Mouse (Mus musculus) thymus, adult 2 months (tissue): Measurements from ENCODE around the gene Pkp2. TPM values are rescaled to one million over a fixed set of nuclear protein-coding genes. Genes with fewer than 3 reads are reported as not detected.

Experiments used
- DNase-seq: peaks from one replicate; pipeline ENCODE4 v3.0.0; 2021
- H3K27ac ChIP-seq: fragments of 200-500 bp; 2 replicates; pipeline ENCODE4 v1.5.1; 2012; ENCODE audit warnings: low read length, control low read depth; ENCODE audit not compliant: control insufficient read depth, insufficient read depth
- H3K27me3 ChIP-seq: fragments of 200-500 bp; 2 replicates; pipeline ENCODE4 v1.6.1; 2012; ENCODE audit warnings: mild to moderate bottlenecking, low read length, moderate library complexity, mixed read lengths; ENCODE audit not compliant: control insufficient read depth, insufficient read depth
- H3K36me3 ChIP-seq: fragments of 200-500 bp; 2 replicates; pipeline ENCODE4 v1.6.1; 2012; ENCODE audit warnings: mild to moderate bottlenecking, low read length, moderate library complexity; ENCODE audit not compliant: control insufficient read depth, insufficient read depth
- H3K4me1 ChIP-seq: fragments of 200-500 bp; replicated peaks from 2 replicates; pipeline ENCODE4 v1.6.1; 2012; ENCODE audit warnings: low read length; ENCODE audit not compliant: control insufficient read depth, insufficient read depth
- H3K4me3 ChIP-seq: fragments of 200-500 bp; 2 replicates; pipeline ENCODE4 v1.5.1; 2012; ENCODE audit warnings: mild to moderate bottlenecking, low read length, control low read depth, moderate library complexity; ENCODE audit not compliant: control insufficient read depth, insufficient read depth
- CTCF ChIP-seq: fragments of 200-500 bp; IDR thresholded peaks from 2 replicates; pipeline ENCODE4 v1.5.1; 2012; ENCODE audit warnings: mild to moderate bottlenecking, control low read depth, low read length, moderate library complexity, borderline replicate concordance; ENCODE audit not compliant: control insufficient read depth, poor library complexity, insufficient read depth; ENCODE audit errors: extremely low read depth
- POLR2A ChIP-seq: fragments of 200-500 bp; IDR thresholded peaks from 2 replicates; pipeline ENCODE4 v1.6.1; 2012; ENCODE audit warnings: mild to moderate bottlenecking, low read length, control low read depth, moderate library complexity; ENCODE audit not compliant: control insufficient read depth, poor library complexity, insufficient read depth; ENCODE audit errors: extremely low read depth
- WGBS: fragments of 180-500 bp; shearing (Covaris S2); methylation state at CpG from one replicate; pipeline ENCODE4 v1.1.7; 2018; 5-methylcytosine and 5-hydroxymethylcytosine counted together
- polyA plus RNA-seq: library from polyadenylated mRNA; depleted of rRNA; stranded (reverse); fragments of >200 nt; gene quantifications from 2 replicates; pipeline ENCODE4 v1.2.3, GENCODE M21; 2012

Gene Pkp2
- polyA plus RNA-seq, 1 experiment: 4.5 TPM

DNA sequence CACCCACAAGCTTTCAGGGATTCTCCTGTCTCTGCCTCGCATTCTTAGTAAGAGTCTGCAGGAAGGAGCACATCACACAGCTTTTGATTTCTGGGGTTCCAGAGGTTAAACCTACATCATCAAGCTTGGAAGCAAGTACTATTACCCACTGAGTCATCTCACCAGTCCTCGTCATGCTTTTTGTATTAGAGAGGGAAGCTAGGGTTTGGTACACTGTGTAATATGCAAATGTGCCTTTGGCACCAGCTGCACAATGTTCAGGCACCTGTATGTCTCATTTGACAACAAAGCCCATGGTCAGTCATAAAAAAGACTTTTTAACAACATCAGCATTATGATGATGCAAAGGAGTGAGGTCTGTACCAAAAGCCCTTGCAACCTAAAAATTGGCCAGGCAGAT is 25.2 kb downstream of the Pkp2 start:
- no peak for TF ChIP-seq CTCF
- TF ChIP-seq POLR2A: no peak
- no peaks in the 10 kb centered on the region for H3K36me3 ChIP-seq
- H3K27me3 ChIP-seq: no peaks in the 10 kb centered on the region
- no peak for DNase-seq
- H3K4me1 ChIP-seq: no peaks in the 10 kb centered on the region
- no peak overlapping the region for H3K4me3 ChIP-seq
- no peak overlapping the region for H3K27ac ChIP-seq
- WGBS: 94% methylated on average over 2 of the region's 2 CpGs

DNA sequence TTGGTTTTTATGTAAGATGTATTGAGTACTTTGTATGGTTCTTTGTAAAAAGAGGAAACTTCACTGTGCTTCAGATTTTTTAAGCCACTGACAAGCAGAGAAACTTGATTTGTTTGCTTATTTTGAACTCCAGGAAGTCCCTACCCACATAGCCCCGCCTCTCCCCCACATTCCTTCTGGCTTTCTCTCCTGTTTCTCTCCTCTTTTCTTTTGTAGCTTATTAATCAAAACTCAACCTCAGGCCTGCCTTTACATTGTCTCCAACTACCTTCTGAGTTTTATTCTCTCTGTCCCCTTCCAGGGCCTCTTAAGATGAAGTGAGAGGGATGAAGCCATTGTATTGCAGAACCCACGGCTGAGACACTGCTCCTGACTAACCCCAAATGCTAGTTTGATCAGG is 31.6 kb downstream of the Pkp2 start:
- H3K36me3 ChIP-seq: no peaks in the 10 kb centered on the region
- H3K27me3 ChIP-seq: no peaks in the 10 kb centered on the region
- no peaks in the 10 kb centered on the region for H3K4me1 ChIP-seq
- DNase-seq: no peak
- H3K4me3 ChIP-seq: no peak overlapping the region
- WGBS: 18% methylated on average over 2 of the region's 2 CpGs
- TF ChIP-seq CTCF (no peak), POLR2A (no peak)
- no peak overlapping the region for H3K27ac ChIP-seq

DNA sequence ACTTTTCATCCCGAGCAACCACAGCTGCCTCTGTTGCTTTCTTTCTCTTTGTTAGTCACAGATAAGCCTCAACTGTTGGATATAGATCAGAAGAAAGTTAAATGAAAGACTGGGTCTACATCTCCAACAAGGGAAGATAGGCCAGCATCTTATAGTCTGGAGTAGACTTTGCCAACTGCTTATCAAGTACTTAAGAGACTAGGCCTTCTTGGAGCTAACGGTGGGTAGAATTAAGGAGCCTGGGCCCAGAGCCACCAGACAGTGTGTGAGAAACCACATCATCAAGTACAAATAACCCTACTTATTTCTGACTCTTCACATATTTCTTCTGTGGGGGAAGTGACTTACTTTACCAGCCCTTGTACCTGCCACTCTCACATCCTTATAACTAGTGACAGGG is 37.4 kb downstream of the Pkp2 start:
- TF ChIP-seq POLR2A (no peak), CTCF (no peak)
- Histone ChIP-seq H3K4me3 (no peak overlapping the region), H3K36me3 (no peaks in the 10 kb centered on the region), H3K27me3 (no peaks in the 10 kb centered on the region), H3K27ac (no peak overlapping the region), H3K4me1 (no peaks in the 10 kb centered on the region)
- WGBS: 78% methylated on average over 2 of the region's 2 CpGs
- DNase-seq: no peak

DNA sequence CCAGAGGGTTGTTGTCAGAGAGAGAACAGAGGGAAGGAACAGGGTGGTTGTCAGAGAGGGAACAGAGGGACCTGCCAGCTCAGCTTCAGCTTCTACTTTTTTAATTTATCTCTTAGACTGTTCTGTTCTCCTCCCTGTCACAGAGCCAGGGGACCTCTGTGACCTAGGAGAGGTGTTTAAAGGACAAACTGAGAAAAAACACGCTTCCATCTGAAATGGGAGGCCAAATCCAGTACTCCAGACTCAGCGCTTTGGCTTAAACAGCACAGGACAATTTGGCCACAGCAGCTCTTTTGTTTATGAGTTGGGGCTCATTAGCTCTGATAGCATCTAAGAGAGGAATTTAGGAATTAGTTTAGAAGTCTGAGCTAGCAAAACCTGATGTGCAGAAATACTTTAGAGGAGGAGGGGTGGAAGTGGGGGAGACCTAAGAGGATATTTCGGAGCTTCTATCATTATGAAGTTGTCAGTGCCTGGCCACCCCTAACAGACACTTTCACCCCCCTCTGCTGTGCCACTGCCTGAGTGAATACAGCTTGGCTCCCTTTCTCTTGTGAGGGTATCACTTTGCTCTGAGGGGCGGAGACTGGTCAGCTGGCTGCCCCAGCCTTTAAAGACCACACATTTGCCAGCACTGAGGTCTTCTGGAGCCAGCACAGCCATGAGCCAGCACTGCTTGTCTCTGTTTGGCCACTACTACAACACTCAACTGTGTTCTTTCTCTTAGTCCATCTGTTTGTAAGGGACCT is 40.4 kb downstream of the Pkp2 start:
- TF ChIP-seq POLR2A (no peak), CTCF (no peak)
- H3K27ac ChIP-seq: no peak overlapping the region
- DNase-seq: no peak

DNA sequence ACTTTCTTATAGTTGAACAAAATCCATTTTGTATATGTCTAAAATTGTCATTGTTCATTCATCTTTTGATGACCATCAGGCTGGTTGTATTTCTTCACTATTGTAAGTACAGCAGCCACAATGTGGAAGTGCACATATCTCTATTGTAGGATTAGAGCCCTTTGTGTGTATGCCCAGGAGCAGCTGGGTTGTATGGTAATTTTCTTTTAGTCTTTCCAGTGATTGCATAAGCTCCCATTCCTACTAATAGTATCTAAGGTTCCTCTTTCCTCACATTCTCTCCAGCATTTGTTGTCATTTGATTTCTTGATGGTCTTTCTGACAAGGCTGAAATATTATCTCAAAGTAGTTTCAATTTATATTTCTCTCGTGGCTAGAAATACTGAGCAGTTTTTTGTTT is 42.1 kb downstream of the Pkp2 start:
- DNase-seq: no peak
- TF ChIP-seq POLR2A (no peak), CTCF (no peak)
- Histone ChIP-seq H3K36me3 (no peaks in the 10 kb centered on the region), H3K4me3 (no peak overlapping the region), H3K27ac (no peak overlapping the region), H3K27me3 (no peaks in the 10 kb centered on the region), H3K4me1 (no peaks in the 10 kb centered on the region)
- 58% methylated on average over 1 of the region's 1 CpGs for WGBS

More for the DNA sequence above, 40.4 kb downstream of the Pkp2 start:
- Histone ChIP-seq H3K4me1 (no peaks in the 10 kb centered on the region), H3K4me3 (no peak overlapping the region), H3K27me3 (no peaks in the 10 kb centered on the region), H3K36me3 (no peaks in the 10 kb centered on the region)
- 86% methylated on average over 4 of the region's 4 CpGs for WGBS

DNA sequence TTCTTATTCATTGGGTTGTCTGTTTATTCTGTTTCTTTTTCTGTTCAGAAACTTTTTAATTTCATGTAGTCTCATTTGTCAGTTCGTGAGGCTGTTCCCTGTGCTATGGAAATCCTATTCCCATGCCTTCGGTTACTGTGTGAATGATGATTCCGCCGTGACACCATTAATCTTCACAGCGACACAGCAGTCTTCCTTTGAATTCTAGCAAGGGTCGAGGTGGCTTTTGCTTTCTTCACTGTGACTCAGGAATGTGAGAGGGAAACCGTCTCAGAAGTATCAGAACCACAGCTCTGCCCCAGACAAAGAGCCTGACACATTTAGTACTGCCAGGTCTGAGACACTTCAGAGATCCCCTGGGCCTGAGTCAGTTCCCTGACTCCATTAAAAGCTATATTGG is 42.8 kb downstream of the Pkp2 start:
- Histone ChIP-seq H3K36me3 (no peaks in the 10 kb centered on the region), H3K27ac (no peak overlapping the region), H3K27me3 (no peaks in the 10 kb centered on the region), H3K4me3 (no peak overlapping the region), H3K4me1 (no peaks in the 10 kb centered on the region)
- TF ChIP-seq POLR2A (no peak), CTCF (no peak)
- no peak for DNase-seq
- WGBS: 82% methylated on average over 7 of the region's 7 CpGs
